Mouse (Mus musculus): Measurements from ENCODE around the gene Rprml. TPM values are rescaled to one million over a fixed set of nuclear protein-coding genes. Genes with fewer than 3 reads are reported as not detected.

The Rprml gene
- polyA plus RNA-seq, 1 experiment from 2014 or later, result 2.3 TPM

GRCm38 (mm10) chr11:103656520-103656919, 7.2 kb downstream of the Rprml start:
- Histone ChIP-seq H3K9me3 (ENCODE audit: control insufficient read depth) (no peaks in the 10 kb centered on the region), H3K4me1 (replicated peaks; ENCODE audit: control insufficient read depth, insufficient read depth, low read length) (0 out of 2 replicates have a peak, but pooled peaks cover 3% of the 10 kb centered on the region), H3K27ac (ENCODE audit: low read depth, low read length) (no peak overlapping the region), H3K4me3 (ENCODE audit: low read depth, low read length) (no peak overlapping the region), H3K4me2 (replicated peaks; ENCODE audit: low read depth) (no peak overlapping the region), H3K36me3 (ENCODE audit: control insufficient read depth, insufficient read depth) (no peaks in the 10 kb centered on the region), H3K27me3 (replicated peaks; ENCODE audit: control insufficient read depth, insufficient read depth, low read length) (peaks cover 9% of the 10 kb centered on the region; the same call in 1 of the 2 replicates), H3K9ac (ENCODE audit: low read depth, low read length) (no peak overlapping the region)
- 9% methylated on average over 3 of the region's 3 CpGs for WGBS
- 0 out of 2 replicates have a peak, but pooled peaks have one; percentile 17 for TF ChIP-seq CTCF (IDR thresholded peaks at IDR 0.05; ENCODE audit: low read depth)
- ATAC-seq, result no peak

- Histone ChIP-seq H3K4me3 (ENCODE audit: low read depth, low read length) (no peak overlapping the region), H3K4me1 (replicated peaks; ENCODE audit: control insufficient read depth, insufficient read depth, low read length) (0 out of 2 replicates have a peak, but pooled peaks cover under 1% of the 10 kb centered on the region), H3K4me2 (replicated peaks; ENCODE audit: low read depth) (no peak overlapping the region), H3K27me3 (replicated peaks; ENCODE audit: control insufficient read depth, insufficient read depth, low read length) (0 out of 2 replicates have a peak, but pooled peaks cover 6% of the 10 kb centered on the region), H3K36me3 (ENCODE audit: control insufficient read depth, insufficient read depth) (no peaks in the 10 kb centered on the region), H3K9ac (ENCODE audit: low read depth, low read length) (no peak overlapping the region), H3K9me3 (ENCODE audit: control insufficient read depth) (no peaks in the 10 kb centered on the region), H3K27ac (ENCODE audit: low read depth, low read length) (no peak overlapping the region)
- WGBS, result 84% methylated on average over 7 of the region's 7 CpGs
- no peak for ATAC-seq
- no peak for TF ChIP-seq CTCF (IDR thresholded peaks at IDR 0.05; ENCODE audit: low read depth)
Measured at GRCm38 (mm10) chr11:103658189-103658588, 8.8 kb downstream of the Rprml start.

- 59% methylated on average over 4 of the region's 4 CpGs for WGBS
- H3K4me3 ChIP-seq (ENCODE audit: low read depth, low read length), result no peak overlapping the region
- no peak overlapping the region for H3K4me2 ChIP-seq (replicated peaks; ENCODE audit: low read depth)
- H3K36me3 ChIP-seq (ENCODE audit: control insufficient read depth, insufficient read depth), result no peaks in the 10 kb centered on the region
- H3K9ac ChIP-seq (ENCODE audit: low read depth, low read length), result no peak overlapping the region
- TF ChIP-seq CTCF (IDR thresholded peaks at IDR 0.05; ENCODE audit: low read depth), result no peak
- H3K9me3 ChIP-seq (ENCODE audit: control insufficient read depth), result no peaks in the 10 kb centered on the region
- H3K4me1 ChIP-seq (replicated peaks; ENCODE audit: control insufficient read depth, insufficient read depth, low read length), result no peaks in the 10 kb centered on the region
- H3K27me3 ChIP-seq (replicated peaks; ENCODE audit: control insufficient read depth, insufficient read depth, low read length), result no peaks in the 10 kb centered on the region
- no peak for ATAC-seq
- H3K27ac ChIP-seq (ENCODE audit: low read depth, low read length), result no peak overlapping the region
Measured at GRCm38 (mm10) chr11:103661863-103662262, 12.5 kb downstream of the Rprml start.

GRCm38 (mm10) chr11:103662546-103662945, 13.2 kb downstream of the Rprml start:
- no peaks in the 10 kb centered on the region for H3K36me3 ChIP-seq (ENCODE audit: control insufficient read depth, insufficient read depth)
- no peaks in the 10 kb centered on the region for H3K9me3 ChIP-seq (ENCODE audit: control insufficient read depth)
- ATAC-seq, result no peak
- H3K27me3 ChIP-seq (replicated peaks; ENCODE audit: control insufficient read depth, insufficient read depth, low read length), result no peaks in the 10 kb centered on the region
- no peak overlapping the region for H3K9ac ChIP-seq (ENCODE audit: low read depth, low read length)
- no peak overlapping the region for H3K4me3 ChIP-seq (ENCODE audit: low read depth, low read length)
- H3K4me1 ChIP-seq (replicated peaks; ENCODE audit: control insufficient read depth, insufficient read depth, low read length), result no peaks in the 10 kb centered on the region
- H3K4me2 ChIP-seq (replicated peaks; ENCODE audit: low read depth), result no peak overlapping the region
- no peak overlapping the region for H3K27ac ChIP-seq (ENCODE audit: low read depth, low read length)
- no peak for TF ChIP-seq CTCF (IDR thresholded peaks at IDR 0.05; ENCODE audit: low read depth)
- 69% methylated on average over 5 of the region's 5 CpGs for WGBS

GRCm38 (mm10) chr11:103663119-103663518, 13.7 kb downstream of the Rprml start:
- H3K9ac ChIP-seq (ENCODE audit: low read depth, low read length), result no peak overlapping the region
- WGBS, result 77% methylated on average over 8 of the region's 8 CpGs
- H3K27me3 ChIP-seq (replicated peaks; ENCODE audit: control insufficient read depth, insufficient read depth, low read length), result no peaks in the 10 kb centered on the region
- no peak overlapping the region for H3K4me3 ChIP-seq (ENCODE audit: low read depth, low read length)
- no peak for TF ChIP-seq CTCF (IDR thresholded peaks at IDR 0.05; ENCODE audit: low read depth)
- ATAC-seq, result no peak
- H3K36me3 ChIP-seq (ENCODE audit: control insufficient read depth, insufficient read depth), result no peaks in the 10 kb centered on the region
- no peaks in the 10 kb centered on the region for H3K9me3 ChIP-seq (ENCODE audit: control insufficient read depth)
- no peak overlapping the region for H3K4me2 ChIP-seq (replicated peaks; ENCODE audit: low read depth)
- H3K4me1 ChIP-seq (replicated peaks; ENCODE audit: control insufficient read depth, insufficient read depth, low read length), result no peaks in the 10 kb centered on the region
- no peak overlapping the region for H3K27ac ChIP-seq (ENCODE audit: low read depth, low read length)

- Histone ChIP-seq H3K9ac (ENCODE audit: low read depth, low read length) (no peak overlapping the region), H3K4me3 (ENCODE audit: low read depth, low read length) (no peak overlapping the region), H3K27ac (ENCODE audit: low read depth, low read length) (no peak overlapping the region), H3K27me3 (replicated peaks; ENCODE audit: control insufficient read depth, insufficient read depth, low read length) (no peaks in the 10 kb centered on the region), H3K9me3 (ENCODE audit: control insufficient read depth) (no peaks in the 10 kb centered on the region), H3K4me2 (replicated peaks; ENCODE audit: low read depth) (no peak overlapping the region), H3K4me1 (replicated peaks; ENCODE audit: control insufficient read depth, insufficient read depth, low read length) (no peaks in the 10 kb centered on the region), H3K36me3 (ENCODE audit: control insufficient read depth, insufficient read depth) (no peaks in the 10 kb centered on the region)
- WGBS, result 67% methylated on average over 1 of the region's 1 CpGs
- TF ChIP-seq CTCF (IDR thresholded peaks at IDR 0.05; ENCODE audit: low read depth), result no peak
- no peak for ATAC-seq
Measured at GRCm38 (mm10) chr11:103665695-103666094, 16.3 kb downstream of the Rprml start.

Data from intestine, postnatal 0 days (tissue).